16 mouse cellular contexts compared by ENCODE assay signal in the genomic region with DNA sequence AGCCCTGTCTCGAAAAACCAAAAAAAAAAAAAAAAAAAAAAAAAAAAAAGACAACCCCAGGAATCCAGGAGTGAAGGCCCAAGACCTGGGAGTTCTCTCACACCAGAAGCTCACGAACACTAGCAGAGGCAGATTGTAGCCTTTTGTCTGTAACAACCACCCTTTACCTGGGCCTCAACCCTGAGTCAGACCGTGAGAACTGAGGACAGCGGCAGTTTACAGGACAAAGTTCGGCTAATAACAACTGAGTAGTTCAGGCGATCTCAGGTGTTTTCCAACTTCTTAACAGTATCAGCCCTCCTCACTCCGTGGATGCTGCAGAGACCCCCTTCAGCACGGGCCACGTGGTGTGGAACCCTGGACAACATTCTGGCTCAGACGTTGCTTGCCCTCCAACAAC.
"Had no signal": no experiment of that assay in that cellular context is flagged by ENCODE, and none has a peak within 500 bp of the region (broad histone marks: within the 10 kb centered on the region; RNA-seq: fewer than 3 reads in every experiment).

No protein-coding gene starts in this region.

- H3K4me3 ChIP-seq: kidney, embryonic 15.5 days; liver, embryonic 13.5 days; megakaryocyte, embryonic 14.5 days; midbrain, embryonic 10.5 days; midbrain, embryonic 13.5 days; myocyte; neural tube, embryonic 13.5 days had no signal

- H3K27ac ChIP-seq: kidney, embryonic 15.5 days; liver, embryonic 13.5 days; midbrain, embryonic 13.5 days; neural tube, embryonic 13.5 days had no signal

- H3K9me3 ChIP-seq: kidney, embryonic 15.5 days; liver, embryonic 13.5 days; megakaryocyte, embryonic 14.5 days; midbrain, embryonic 10.5 days; midbrain, embryonic 13.5 days; neural tube, embryonic 13.5 days had no signal

- H3K9ac ChIP-seq: kidney, embryonic 15.5 days; liver, embryonic 13.5 days; lung, embryonic 14.5 days; midbrain, embryonic 13.5 days; neural tube, embryonic 13.5 days had no signal

- H3K4me2 ChIP-seq: kidney, embryonic 15.5 days; liver, embryonic 13.5 days; lung, embryonic 14.5 days; midbrain, embryonic 13.5 days; neural tube, embryonic 13.5 days had no signal

- H3K36me3 ChIP-seq: kidney, embryonic 15.5 days; liver, embryonic 13.5 days; midbrain, embryonic 10.5 days; midbrain, embryonic 13.5 days; neural tube, embryonic 13.5 days had no signal

- DNase-seq: kidney, postnatal 10 days; kidney, postnatal 36 days; left cerebral cortex, postnatal 4 days; liver, embryonic 13.5 days; lung, embryonic 14.5 days; lung, postnatal 10 days; lung, postnatal 36 days; thymus, adult 18-20 months; thymus, postnatal 36 days had no signal

- ATAC-seq: midbrain, embryonic 13.5 days; midbrain, embryonic 16.5 days had no signal

- H3K27me3 ChIP-seq: kidney, embryonic 15.5 days; midbrain, embryonic 13.5 days; neural tube, embryonic 13.5 days had no signal
